14 mouse cellular contexts compared by ENCODE assay signal in the genomic region with DNA sequence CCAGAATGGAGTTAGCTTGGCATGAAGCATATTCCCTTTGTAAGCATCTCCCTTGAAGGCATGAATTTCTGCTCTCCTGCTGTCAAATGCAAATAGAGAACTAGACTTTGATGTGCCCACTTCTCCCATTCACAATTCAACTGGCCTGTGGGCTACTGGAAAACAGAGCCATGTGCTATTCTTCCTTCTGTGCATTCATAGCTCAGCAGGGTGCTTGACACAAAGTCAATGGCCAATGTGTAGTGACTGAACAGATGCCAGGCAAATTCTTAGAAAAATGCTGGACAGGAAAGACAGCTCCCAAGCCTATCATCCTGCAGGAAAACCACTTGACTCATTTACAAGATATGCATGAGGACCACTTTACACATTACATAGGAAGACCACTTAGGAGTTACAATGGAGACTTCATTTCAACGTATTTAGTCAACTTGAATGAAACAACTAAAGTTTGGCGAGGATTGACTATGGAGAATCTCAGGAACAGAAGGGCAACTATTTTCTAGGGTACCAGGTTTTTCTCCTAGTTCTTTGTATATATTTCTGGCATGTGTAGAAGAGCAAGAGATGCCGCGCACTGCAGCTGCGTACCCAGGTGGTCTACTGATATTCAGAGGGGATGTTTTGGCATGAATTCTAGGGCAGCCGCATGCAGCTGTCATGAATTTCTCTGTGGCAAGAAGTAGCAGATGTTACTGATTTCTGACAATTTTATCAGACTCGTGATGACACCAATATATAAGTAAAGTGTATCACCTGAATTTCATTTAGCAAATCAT.
DNase-seq lines count a peak whose midpoint lies in the region; TF ChIP-seq lines count a peak whose summit lies in the region.
"Had no signal": no experiment of that assay in that cellular context is flagged by ENCODE, and none has a peak within 500 bp of the region (broad histone marks: within the 10 kb centered on the region; RNA-seq: fewer than 3 reads in every experiment).

No protein-coding gene starts in this region.

- peak; percentile 4 for DNase-seq in layer of hippocampus, adult 9-11 months
- no peak for DNase-seq in layer of hippocampus, adult 9-10 months (ENCODE audit: low spot score)
- DNase-seq in Muller cell, postnatal 12 days (ENCODE audit: inconsistent ontology term), result peak; percentile 89
- DNase-seq in ZHBTc4 (ENCODE audit: low read depth, low spot score), result peak; percentile 1
- DNase-seq in cerebellum, adult 9-11 months, result peak; percentile 76
- no peak for DNase-seq in heart, adult 2 months
- no peak for DNase-seq in frontal cortex, postnatal 25 days (ENCODE audit: low spot score in 2 of 2)
- DNase-seq: heart, adult 11 months; lung, postnatal 10 days had no signal

- no peak overlapping the region for H3K27ac ChIP-seq in heart, adult 2 months
- H3K27ac ChIP-seq: intestine, embryonic 15.5 days; kidney, postnatal 0 days; limb, embryonic 10.5 days; liver, embryonic 14.5 days had no signal

- no peaks in the 10 kb centered on the region for H3K79me2 ChIP-seq in heart, adult 2 months (replicated peaks; ENCODE audit: control insufficient read depth, insufficient read depth, low read length)

- H3K36me3 ChIP-seq in heart, adult 2 months (ENCODE audit: control insufficient read depth, insufficient read depth, low read length), result no peaks in the 10 kb centered on the region
- H3K36me3 ChIP-seq: intestine, embryonic 15.5 days; limb, embryonic 10.5 days had no signal

- 74% methylated on average over 7 of the region's 7 CpGs for WGBS in heart, adult 2 months

- TF ChIP-seq EP300 in heart, adult 2 months (IDR thresholded peaks at IDR 0.05; ENCODE audit: insufficient read depth, low read depth, low read length), result no peak

- no peak for TF ChIP-seq CTCF in heart, adult 2 months (IDR thresholded peaks at IDR 0.05)

- H3K9ac ChIP-seq in heart, adult 2 months (ENCODE audit: low read depth, low read length), result no peak overlapping the region
- H3K9ac ChIP-seq: intestine, embryonic 15.5 days; liver, embryonic 14.5 days had no signal

- no peaks in the 10 kb centered on the region for H3K4me1 ChIP-seq in heart, adult 2 months (ENCODE audit: control insufficient read depth, insufficient read depth, low read length)
- H3K4me1 ChIP-seq: intestine, embryonic 15.5 days; limb, embryonic 10.5 days had no signal

- H3K27me3 ChIP-seq in heart, adult 2 months (ENCODE audit: control insufficient read depth, insufficient read depth, low read length), result no peaks in the 10 kb centered on the region
- H3K27me3 ChIP-seq: intestine, embryonic 15.5 days had no signal

- no peak overlapping the region for H3K4me3 ChIP-seq in heart, adult 2 months
- H3K4me3 ChIP-seq: erythroblast, embryonic 14.5 days; intestine, embryonic 15.5 days; limb, embryonic 10.5 days had no signal

- no peak for TF ChIP-seq POLR2A in heart, adult 2 months (IDR thresholded peaks at IDR 0.05; ENCODE audit: insufficient read depth, low read depth, low read length)

- intact Hi-C loops in heart, adult 2 months (cut with DNase I), result no loop called here

Comparison
In these comparisons a context has a peak if more than half of its experiments do, and no peak if none do; other contexts are left out.
1. DNase-seq: peak in layer of hippocampus, adult 9-11 months (single experiment), Muller cell, postnatal 12 days (single experiment), ZHBTc4 (single experiment) and cerebellum, adult 9-11 months (single experiment); none in layer of hippocampus, adult 9-10 months (single experiment), heart, adult 2 months (0 of 2) and frontal cortex, postnatal 25 days (0 of 2).